Mouse (Mus musculus) layer of hippocampus, adult 9-10 months (tissue): ENCODE results near the gene D430041D05Rik.

Experiments
- DNase-seq: peaks from one replicate; pipeline ENCODE4 v3.0.0; 2022; ENCODE audit warnings: low spot score

The D430041D05Rik gene

DNA sequence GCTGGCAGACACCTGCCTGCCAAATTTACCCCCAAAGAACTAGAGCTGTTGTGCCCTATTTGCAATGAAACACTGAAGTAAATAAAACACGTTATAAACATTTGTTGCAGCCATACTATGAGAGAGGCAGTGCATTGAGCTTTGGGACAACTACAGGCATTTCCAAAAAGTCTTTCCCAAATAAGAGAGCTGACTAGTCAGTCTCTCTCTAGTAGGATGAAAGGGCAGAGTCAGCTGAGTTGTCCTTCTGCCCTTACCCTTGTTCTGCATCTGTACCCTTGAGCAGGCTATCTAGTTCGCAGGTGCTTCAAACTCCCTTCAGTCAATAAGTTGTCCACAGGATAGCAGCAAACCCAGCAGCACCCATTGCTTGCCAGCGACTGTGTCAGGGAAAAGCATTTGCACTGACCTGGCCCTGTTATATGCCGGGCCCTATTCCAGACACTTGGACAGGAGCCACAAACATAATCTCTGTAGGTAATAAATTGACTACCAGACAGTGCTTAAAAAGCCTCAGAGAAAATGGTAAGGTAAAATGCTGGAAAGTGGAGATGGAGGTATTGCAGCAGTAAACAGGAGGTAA is at the start of gene D430041D05Rik:
TSS of gene D430041D05Rik (minus strand) at position 51 of the 583 bp plus-strand sequence.
- no peak for DNase-seq

DNA sequence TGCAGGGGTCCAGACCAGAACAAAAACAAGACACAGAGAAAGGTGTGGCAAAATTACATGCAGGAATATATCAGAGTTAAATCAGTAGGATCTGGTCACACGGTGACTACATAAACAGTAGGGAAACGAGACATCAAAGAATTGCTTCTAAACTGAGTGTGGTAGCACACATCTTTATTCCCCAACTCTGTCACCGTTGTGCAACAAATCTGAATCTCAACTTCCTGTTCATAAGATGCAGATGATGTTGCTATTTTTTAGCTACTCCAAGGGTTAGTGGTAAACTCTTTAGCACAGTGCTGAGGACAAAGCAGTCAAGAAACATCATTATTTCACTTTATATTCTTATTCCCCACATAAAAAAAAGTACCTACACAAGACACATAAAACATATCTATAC is 49.2 kb upstream of the D430041D05Rik start:
- DNase-seq = no peak

DNA sequence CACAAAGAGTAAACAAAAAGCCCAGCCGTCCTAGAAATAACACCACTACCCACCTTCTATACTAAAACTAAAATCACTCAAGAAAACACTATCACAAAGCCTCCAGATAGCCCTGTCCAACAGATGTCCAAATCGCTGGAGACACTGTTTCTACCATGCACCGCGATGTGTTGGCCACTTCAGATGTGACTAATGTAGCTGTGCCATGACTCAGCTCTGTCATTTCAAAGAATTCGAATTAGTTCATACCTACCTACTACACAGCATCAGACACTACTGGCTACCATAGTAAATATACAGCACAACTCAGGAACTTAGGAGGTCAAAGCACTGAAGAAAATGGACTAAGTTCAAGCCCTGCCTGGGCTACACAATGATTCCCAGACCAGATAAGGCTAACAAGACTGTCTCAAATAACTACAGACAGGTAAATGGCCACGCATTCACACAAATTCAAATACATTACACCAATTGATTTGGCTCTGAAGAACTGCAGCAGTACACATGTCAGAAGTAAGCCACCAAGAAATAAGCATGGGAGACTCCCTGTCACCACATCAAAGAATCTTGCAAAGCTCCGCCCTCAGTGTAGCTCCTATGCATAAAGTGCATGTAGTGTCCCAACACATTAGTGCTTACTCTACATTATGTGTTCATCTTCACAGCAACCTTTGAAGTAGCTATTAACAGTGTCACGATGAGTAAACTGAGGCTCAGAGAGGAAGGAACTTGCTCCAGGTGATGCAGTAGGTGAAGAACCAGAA is 47.9 kb upstream of the D430041D05Rik start:
- DNase-seq = no peak

DNA sequence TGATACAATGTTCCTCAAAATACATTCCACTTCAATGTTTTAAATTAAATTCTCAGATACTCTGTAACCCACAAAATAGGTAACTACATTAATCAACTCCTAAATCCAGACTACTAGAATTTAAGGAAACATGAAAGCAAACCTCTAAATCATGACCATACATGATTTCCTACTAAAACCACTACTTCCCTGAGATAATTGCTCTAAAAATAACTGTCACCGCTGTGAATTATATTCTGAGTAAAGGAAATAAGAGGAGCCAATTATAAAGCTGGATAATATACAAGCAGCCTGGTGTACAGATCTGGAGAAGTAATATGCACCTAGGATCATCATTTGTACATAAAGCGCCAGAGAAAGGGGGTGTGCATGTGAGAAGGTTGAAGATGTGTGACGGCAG is 46.3 kb upstream of the D430041D05Rik start:
- no peak for DNase-seq

DNA sequence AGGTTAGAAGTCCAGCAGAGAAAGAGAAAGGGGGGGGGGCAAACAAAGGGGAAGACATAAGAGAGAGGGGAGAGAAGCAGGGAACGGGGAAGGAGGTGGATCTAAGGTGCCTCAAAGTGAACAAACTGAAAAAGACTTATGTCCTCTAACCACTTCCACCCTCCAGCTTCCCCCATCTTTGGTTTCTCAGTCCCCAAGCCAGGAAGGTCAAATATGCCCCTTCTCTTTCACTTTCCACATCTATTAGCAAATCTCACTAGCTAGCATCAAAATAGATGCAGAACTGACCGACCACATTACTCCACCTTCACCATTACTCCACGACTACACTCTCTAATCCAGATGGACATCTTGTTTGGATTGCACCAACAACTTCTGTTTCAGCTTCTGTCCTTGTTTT is 39.9 kb upstream of the D430041D05Rik start:
- DNase-seq = no peak

DNA sequence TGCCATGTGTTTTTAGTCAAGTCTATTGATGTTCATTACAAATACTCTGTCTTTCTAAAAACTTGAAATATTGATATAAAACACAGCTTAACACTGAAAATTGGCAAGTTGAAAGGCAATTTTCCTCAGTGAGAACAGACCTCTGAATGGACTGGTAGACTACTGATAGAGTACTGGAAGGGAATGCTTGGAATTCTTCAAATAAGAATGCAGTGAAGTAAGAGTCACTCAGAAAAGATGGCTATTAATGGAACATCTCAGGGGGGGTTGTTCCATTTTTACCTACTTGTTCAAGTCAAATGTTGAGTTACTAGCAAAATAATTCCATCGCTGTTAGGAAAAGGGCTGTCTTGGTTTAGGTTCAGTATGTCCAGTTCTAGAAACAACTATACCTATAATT is 38.4 kb upstream of the D430041D05Rik start:
- no peak for DNase-seq

DNA sequence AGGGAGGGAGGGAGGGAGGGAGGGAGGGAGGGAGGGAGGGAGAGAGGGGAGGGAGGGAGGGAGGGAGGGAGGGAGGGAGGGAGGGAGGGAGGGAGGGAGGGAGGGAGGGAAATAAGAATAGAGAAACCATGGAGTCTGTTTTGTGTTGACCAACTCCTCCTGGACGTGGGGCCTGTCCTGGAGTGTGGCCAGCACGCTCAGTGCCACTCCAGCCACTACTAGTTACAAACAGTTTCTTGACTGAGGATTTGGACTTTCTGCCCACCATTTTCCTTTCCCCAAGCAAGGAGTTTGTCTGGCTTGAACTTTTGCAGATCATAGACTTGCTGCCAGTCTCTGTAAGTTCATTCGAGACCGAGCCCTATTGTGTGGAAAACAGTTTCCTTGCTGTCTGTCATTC is 37.4 kb upstream of the D430041D05Rik start:
- no peak for DNase-seq

DNA sequence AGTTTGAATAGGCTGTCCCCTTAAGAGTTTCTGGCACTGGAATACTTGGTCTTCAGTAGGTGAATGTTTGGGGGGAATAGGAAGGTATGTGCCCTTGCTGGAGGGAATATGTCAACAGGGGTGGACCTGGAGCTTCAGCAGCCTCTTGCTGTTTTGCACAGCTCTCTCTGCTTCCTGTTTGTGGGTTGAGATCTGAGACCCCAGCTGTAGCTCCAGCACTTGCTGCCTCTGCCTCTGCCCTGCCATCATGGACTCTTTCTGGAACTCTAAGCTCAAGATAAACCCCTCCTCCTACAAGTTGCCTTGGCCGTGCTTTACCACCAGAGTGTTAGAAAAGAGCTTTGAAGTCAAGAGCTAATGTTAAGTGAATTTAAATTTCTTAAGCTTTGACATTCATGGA is 35.2 kb upstream of the D430041D05Rik start:
- DNase-seq = no peak

DNA sequence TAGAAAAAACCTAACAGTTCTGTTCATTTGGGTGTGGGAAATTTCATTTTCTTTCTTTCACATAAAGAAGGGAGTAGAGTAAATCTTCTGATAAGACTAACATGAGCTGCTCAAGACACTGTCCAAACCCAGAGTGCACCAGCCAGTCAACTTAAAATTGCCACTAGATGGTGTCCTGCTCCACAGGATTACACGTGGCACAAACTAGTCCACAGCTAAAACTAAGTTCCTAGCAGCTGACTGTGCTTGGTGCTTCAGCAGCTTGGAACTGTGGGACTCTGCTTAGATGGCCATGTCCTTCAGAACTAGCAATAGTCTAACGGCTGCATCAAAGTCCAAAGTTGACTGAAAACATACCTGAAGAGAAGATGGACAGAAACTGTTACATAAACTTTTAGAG is 34.0 kb upstream of the D430041D05Rik start:
- DNase-seq = peak; percentile 54

DNA sequence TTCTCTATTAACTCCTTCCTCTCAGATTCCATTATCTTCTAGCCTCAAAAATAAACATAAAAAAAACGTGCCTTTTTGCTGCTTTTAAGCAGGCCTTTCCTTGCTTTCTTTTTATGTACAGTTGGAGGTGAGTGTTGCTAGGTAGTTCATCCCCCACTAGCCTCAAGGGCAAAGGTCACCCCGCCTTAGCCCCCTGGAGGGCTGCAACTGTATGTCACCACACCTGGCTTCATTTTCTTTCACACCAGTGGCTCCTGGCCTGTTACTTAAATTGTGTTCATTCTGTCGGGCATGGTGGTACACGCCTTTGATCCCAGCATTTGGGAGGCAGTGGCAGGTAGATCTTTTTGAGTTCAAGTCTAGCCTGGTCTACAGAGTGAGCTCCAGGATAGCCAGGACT is 31.5 kb upstream of the D430041D05Rik start:
- DNase-seq = no peak

DNA sequence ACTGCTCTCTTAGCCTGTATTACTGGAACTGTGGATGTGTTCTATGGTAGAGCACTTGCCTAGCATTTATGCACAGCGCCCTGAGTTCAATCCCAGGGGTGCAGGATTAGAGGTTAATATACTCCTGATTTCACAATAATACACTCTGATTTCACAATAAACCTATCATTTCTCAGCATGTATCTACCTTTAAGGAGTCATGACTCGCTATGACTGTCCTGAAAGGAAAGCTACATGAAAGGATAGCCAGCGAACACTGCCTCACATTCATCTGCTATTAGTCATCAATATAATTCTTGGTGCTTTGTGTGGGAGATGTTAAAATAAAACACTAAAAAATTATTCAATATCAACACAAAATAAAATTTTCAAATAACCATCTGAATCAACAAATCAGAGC is 25.4 kb upstream of the D430041D05Rik start:
- DNase-seq = no peak

DNA sequence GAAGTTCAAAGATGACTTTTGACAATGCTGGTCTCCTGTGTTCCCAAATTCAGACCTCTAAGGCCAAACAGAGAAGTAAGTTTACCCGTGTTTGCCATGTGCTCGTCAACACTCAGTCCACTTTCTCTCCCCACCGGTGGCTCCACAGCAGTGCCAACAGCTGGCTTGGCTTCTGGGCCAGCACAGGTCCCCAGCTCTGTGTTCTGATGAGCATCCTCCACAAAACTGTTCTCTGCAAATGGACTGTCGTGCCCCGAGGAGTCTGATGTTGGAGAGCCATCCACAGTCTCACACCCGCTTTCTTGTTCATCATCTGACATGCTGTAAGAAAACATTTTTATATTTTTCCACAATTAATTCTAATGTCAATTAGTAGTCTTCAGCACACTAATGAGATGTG is 20.3 kb upstream of the D430041D05Rik start:
- DNase-seq = no peak

DNA sequence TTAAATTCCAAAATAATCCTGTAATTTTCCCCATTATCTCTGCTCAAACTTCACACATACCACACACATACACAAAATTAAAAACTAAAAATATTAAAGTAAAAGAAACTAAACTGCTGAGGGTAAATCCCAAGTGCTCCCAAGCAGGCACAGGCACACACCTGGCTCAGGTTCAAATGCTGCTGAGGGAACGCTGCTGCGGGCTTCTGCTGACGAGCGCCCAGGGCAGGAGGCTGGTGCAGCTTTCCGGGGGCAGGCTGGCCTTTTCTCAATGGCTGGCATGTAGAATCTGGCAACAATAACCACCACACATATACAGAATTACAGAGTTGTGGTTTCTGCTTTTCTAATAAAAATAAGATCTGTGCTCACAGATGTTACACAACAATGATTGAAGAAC is 19.8 kb upstream of the D430041D05Rik start:
- DNase-seq = no peak

DNA sequence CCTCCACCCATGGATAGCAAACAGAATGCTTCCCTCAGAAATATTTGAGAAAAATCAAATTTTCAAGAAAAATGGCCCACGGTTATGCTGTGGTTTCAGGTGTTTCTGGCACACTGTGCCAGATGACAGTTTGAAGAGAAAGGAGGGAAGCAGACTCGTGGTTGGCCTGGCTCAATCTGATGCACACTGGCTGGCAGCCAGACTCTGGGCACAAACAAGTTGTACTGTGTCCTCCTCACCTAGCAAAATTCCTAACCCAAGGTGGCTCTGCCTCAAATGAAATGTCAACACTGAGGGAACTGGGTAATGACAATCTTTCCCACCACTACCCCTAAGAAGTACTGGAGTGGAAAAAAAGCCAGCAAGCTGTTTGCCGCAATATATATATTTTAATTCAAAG is 15.3 kb upstream of the D430041D05Rik start:
- DNase-seq = no peak

DNA sequence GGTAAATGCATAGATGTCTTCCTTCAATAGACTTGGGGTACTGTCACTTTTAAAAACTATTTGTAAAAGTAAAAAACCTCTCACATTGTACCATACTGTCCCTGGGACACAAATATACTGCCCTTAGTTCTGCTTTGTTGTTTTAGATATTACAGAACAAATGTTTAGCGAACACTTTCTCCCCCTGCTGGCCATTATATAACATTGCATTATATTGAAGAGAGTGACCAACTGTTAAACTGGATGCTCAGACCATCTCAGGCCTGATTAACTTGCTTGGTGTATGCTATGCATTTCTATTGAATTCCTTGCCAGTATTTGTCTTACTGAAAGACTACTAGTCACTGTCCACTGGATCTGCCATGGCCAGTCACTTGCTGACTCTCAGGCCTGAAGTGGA is 11.4 kb upstream of the D430041D05Rik start:
- no peak for DNase-seq

DNA sequence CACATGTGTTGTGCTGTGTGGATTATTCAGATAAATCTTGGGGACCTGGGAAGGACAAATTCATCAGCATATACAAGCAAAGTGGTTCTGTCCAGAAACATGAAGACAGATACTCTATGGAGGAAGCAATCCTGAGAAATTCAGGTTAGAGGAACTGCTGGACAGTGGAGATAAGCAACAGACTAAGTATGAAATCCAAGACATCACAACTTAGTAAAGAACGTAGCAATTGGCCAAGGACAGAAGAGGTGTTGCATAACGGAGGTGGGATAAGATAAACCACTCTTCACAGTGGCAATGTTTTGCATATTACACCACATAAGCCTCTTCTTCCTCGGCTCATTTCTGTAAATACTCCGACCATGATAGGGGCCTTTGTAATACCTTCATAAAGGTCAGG is 10.0 kb upstream of the D430041D05Rik start:
- no peak for DNase-seq

DNA sequence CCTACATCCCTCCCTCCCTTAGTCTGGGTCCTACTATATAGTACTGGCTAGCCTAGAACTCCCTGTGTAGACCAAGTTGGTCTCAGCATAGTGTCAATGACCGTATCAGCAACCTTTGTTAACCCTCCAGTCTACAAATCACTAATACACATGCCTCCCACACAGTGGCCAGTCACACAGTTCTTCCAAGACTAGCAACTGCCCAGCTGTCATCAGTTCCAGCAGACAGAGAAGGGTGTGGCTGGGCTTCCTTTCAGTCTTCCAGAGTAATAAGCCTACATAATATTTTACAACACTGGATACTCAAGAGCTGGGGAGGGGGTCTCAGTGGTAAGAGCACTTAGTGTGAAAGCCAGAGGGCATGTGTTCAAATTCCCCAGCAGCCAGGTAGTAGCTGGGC is 9.2 kb upstream of the D430041D05Rik start:
- DNase-seq = no peak

DNA sequence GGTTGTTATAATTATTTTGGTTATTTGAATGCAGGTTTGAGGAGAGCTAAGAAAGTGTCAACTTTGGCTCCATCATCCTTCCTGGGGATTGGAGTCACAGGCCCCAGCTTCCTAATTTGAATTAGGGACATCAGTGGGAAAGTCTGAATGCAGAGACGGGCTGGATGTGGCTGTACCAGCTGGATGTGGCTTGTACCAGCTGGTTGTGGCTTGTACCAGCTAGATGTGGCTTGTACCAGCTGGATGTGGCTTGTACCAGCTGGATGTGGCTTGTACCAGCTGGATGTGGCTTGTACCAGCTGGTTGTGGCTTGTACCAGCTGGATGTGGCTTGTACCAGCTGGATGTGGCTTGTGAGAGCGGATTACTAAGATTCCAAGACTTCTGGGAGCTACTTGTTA is 8.6 kb upstream of the D430041D05Rik start:
- DNase-seq = no peak

DNA sequence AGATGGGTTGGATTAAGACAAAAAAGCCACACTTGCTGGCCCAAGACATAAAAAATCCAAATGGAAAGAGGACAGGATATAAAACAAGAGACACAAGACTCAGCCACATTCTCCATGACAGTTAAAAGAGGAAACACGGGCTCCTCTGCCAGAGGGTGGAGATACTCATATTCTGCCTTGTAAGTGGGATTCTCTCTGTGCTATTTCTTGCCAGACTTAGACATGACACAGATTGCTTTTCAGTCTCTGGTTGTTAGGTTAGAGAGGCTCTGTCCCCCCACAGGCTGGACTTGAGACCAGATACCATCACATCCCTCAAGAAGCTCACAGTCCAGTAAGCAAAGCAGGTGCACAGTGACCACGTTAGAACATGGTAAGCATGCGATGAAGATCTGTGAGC is 2.2 kb upstream of the D430041D05Rik start:
- DNase-seq = no peak

DNA sequence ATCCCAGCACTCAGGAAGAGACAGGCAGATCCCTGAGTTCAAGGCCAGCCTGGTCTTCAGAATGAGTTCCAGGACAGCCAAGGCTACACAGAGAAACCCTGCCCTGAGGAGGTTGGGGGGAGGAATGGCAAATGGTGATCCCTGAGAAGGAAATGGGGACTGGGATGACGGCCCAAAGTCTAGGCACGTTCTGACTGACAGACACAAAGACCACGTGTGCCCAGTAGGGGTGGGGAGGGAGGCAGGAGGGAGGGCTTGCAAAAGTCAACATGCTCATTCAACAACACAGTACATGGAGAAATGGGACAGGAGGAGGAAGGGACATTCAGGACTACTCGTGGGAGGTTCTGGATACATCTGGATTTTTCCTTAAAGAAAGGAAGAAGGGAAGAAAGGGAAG is 1.7 kb upstream of the D430041D05Rik start:
- no peak for DNase-seq

DNA sequence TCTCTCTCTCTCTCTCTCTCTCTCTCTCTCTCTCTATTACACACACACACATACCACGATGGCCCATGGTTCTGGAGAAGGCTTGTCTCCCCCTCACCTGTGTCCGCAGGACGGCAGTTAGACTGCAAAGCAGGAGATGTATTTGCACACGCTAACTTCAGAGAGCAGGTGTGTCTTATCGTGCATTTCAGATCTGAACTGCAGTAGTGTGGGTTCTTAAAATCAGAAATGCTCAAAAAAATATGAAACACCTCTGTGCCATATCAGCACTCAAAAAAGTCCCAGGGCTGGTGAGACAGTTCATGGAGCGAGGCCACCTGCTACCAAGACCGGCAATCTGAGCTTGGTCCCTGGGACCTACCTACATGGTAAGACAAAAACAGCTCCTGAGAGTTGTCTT is 993 bp upstream of the D430041D05Rik start:
- DNase-seq = no peak

DNA sequence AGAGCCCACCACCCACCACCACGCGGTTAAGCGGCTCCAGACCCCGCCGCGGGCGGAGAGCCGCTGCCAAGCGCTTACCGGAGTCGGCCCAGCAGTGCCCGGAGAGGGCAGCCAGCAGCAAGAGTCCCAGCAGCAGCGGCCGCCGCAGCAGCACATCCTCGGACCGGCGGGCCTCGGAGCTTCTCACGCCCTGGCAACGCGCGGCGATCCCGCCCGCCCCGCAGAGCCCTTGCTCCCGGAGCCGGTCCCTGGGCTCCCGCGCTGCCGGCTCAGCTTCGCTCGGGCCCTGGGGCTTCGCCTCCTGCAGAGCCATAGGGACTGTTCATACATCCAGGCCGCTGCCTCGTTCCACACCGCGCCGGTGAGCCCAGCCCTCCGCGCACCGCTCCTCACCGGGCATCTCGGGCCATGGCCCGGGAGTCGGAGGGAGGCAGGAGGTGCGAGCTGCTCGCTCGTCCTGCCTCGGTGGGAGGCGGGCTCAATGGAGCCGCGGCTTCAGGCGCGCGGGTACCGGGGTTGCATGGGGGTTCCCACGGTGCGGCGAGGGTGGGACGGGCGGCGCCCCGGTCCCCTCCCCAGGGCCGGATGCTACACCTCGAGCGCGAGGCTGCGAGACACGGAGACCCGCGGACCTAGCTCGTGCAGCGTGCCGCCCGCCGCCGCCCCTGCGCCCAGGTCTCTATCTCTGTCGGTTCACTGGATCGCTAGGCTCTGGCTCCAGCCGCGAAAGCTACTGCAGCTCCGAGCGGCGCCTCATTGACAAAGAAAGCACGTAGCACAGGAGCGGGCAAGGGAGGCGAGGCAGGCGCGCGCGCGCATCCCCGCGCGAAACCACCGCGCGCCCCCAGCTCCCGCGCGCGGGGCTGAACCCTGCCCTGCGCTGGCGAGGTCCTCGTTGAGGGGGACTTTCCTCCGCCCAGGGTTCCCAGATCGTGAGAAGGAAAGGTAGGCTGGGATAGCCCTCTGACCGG is 677 bp downstream of the D430041D05Rik start:
- DNase-seq = no peak

DNA sequence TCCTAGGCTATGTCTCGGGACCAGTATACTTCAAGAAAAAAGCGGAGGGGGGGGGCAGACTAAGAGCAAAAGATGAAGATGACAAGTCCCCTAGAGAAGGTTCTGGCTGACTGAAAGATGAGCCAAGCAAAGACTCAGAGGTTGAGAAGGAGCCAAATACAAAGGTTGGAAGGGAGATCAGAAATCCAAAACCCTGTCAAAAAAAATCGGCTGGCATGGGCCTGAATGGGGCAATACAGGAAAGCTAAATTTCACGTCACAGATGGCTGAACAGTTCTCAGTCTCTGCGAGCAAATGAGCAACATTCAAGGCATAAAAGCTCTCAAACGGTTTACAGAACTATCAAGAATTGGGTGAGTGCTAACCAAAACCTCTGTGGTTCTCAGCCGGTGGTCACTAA is 2.5 kb downstream of the D430041D05Rik start:
- no peak for DNase-seq
